Mouse (Mus musculus) forebrain, embryonic 16.5 days (tissue): ENCODE measurements at regions not wholly inside any gene's neighbourhood (a gene's known extent, or its start where the extent isn't known, plus 50 kb on each side); places are given as distances from the start of the nearest gene placed in this dataset.
A peak's percentile ranks its signal among the peaks of the same experiment; 100 is the strongest.

Source experiments
- ATAC-seq: fragments of 200-750 bp; cut with Nextera tagmentation; 2 replicates; pipeline ENCODE4 v1.8.0; 2017; ENCODE audit warnings: mild to moderate bottlenecking, moderate library complexity
- H3K27ac ChIP-seq: fragments of 300-500 bp; sonication (generic); 2 replicates; pipeline ENCODE4 v1.5.1; 2014; ENCODE audit warnings: low read length, control low read depth
- H3K27me3 ChIP-seq: fragments of 300-500 bp; sonication (generic); replicated peaks from 2 replicates; pipeline ENCODE4 v1.6.1; 2014; ENCODE audit warnings: low read length; ENCODE audit not compliant: control insufficient read depth, insufficient read depth
- H3K36me3 ChIP-seq: fragments of 300-500 bp; sonication (generic); 2 replicates; pipeline ENCODE4 v1.6.1; 2014; ENCODE audit not compliant: control insufficient read depth, insufficient read depth
- H3K4me1 ChIP-seq: fragments of 300-500 bp; sonication (generic); replicated peaks from 2 replicates; pipeline ENCODE4 v1.6.1; 2014; ENCODE audit warnings: low read length; ENCODE audit not compliant: control insufficient read depth, insufficient read depth
- H3K4me2 ChIP-seq: fragments of 300-500 bp; sonication (generic); 2 replicates; pipeline ENCODE4 v1.6.1; 2014; ENCODE audit warnings: mild to moderate bottlenecking, low read length, control low read depth
- H3K4me3 ChIP-seq: fragments of 300-500 bp; sonication (generic); replicated peaks from 2 replicates; pipeline ENCODE4 v1.5.1; 2014; ENCODE audit warnings: mild to moderate bottlenecking, low read length, control low read depth
- H3K9ac ChIP-seq: fragments of 300-500 bp; sonication (generic); replicated peaks from 2 replicates; pipeline ENCODE4 v1.6.1; 2014; ENCODE audit warnings: low read depth, low read length, control low read depth
- H3K9me3 ChIP-seq: fragments of 300-500 bp; sonication (generic); 2 replicates; pipeline ENCODE4 v1.6.1; 2016; ENCODE audit warnings: low read length; ENCODE audit not compliant: control insufficient read depth
- WGBS: fragments of 180-500 bp; shearing (Covaris S2); extraction: QIAGEN DNeasy Blood & Tissue Kit; methylation state at CpG from one replicate; pipeline ENCODE4 v1.1.7; 2014; 5-methylcytosine and 5-hydroxymethylcytosine counted together

DNA sequence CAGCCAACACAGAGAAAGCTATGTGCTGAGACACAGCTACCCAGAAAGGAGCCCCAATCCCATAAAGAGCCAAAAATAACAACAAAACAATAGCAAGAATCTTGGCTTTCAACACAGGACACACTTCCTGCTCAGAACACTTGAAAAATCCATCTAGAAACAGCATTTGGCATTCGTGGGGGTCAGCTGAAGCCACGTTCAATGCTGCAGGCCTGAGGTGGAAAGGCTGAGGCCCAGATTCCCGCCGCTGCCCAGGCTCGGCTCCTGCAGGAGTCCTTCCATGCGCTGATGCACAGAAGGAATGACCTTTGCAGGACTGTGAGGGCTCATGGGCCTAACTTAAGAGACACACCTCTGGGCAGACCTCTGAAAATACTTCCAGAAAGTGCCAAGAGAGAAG is 76.4 kb upstream of the Ctnnb1 start:
- H3K27ac ChIP-seq: no peak overlapping the region
- H3K4me2 ChIP-seq: no peak overlapping the region
- no peaks in the 10 kb centered on the region for H3K9me3 ChIP-seq
- H3K36me3 ChIP-seq: no peaks in the 10 kb centered on the region
- H3K4me1 ChIP-seq: peaks cover 12% of the 10 kb centered on the region
- no peaks in the 10 kb centered on the region for H3K27me3 ChIP-seq
- no peak for ATAC-seq
- no peak overlapping the region for H3K4me3 ChIP-seq
- H3K9ac ChIP-seq: no peak overlapping the region
- 67% methylated on average over 6 of the region's 6 CpGs for WGBS

DNA sequence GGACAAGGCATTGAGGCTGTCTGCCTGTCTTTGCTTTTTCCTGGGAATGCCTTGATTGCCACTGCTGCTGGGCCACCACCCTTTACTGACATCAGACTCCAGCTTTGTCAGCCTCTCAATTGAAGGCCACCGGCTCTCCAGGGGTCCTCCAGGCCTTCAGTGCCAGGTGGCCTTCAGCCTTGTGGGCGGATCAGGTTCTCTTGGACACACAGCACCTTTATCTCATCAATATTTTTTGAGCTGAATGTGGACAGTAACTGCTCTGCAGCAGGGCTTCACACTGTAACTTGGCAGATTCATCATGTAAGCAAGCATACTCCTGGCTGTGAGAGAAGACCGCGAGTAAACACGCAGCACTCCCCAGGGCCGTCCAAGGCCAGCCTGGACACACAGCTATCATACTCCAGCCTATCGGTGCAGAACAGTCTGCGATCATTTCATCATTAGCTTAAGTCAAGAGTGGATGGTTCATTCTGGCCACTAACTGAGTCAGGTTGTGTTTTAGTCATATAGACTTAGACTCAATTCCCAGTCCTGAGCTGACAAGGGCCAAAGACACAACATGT is 75.9 kb upstream of the Ctnnb1 start:
- no peak overlapping the region for H3K27ac ChIP-seq
- no peaks in the 10 kb centered on the region for H3K27me3 ChIP-seq
- H3K4me3 ChIP-seq: no peak overlapping the region
- H3K9me3 ChIP-seq: no peaks in the 10 kb centered on the region
- WGBS: 91% methylated on average over 8 of the region's 8 CpGs
- no peaks in the 10 kb centered on the region for H3K36me3 ChIP-seq
- ATAC-seq: no peak
- H3K9ac ChIP-seq: no peak overlapping the region
- H3K4me2 ChIP-seq: no peak overlapping the region
- H3K4me1 ChIP-seq: peaks cover 12% of the 10 kb centered on the region

DNA sequence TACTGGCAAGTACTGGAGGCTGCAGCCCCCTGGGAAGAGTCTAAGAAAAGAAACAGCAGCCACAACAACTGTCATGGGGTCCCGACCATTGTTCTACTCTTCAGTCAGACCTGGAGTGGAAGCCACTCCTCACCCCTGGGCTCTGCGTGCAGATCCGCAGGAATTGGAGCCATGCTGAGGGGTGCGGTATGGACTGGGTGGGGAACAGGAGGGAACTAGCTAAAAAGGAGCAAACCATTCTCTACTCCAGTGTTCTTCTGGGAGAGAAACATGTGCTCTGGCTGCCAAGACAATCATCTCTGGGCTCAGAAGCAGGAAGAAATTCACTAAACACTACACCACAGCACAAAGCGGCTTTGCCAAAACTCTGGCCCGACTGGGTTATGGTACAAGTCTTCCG is 74.7 kb upstream of the Ctnnb1 start:
- Histone ChIP-seq H3K4me2 (no peak overlapping the region), H3K36me3 (no peaks in the 10 kb centered on the region), H3K27ac (no peak overlapping the region), H3K4me1 (peaks cover 12% of the 10 kb centered on the region), H3K4me3 (no peak overlapping the region), H3K9me3 (no peaks in the 10 kb centered on the region), H3K9ac (no peak overlapping the region), H3K27me3 (no peaks in the 10 kb centered on the region)
- no peak for ATAC-seq
- WGBS: 63% methylated on average over 7 of the region's 7 CpGs

DNA sequence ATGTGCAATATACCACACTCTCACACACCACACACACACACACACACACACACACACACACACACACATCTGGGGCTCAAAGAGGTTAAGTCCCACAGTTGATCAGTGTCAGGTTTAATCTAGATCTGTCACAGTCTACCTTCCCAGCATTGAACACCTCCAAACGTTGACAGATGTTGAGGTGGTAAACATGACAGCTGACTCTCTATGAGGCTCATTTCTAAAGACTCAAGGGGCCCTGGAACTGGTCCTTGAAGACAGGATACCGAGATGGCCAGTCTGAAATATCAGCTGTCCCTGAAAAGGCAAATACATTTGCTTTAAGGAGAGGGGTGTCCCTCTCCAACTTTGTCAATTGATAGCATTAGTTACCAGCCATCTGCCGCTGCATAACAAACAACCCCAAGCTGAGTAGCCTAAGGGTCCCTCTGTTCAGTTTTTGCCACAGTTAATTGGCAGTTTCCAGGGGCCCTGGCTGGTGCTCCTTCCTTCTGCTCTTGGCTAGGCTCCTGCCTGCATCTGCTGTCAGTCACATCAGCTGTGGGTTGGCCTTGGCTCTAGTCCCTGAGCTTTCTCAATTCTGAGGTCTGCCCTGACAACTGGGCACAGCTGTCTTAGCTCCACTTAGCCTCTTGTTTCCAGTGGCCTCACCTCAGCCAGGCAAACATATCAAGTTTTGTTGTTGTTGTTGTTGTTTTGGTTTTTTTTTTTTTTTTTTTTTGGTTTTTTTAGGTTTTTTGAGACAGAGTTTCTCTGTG is 73.5 kb upstream of the Ctnnb1 start:
- Histone ChIP-seq H3K27me3 (no peaks in the 10 kb centered on the region), H3K27ac (peak overlapping the region; percentile 64), H3K9me3 (no peaks in the 10 kb centered on the region), H3K4me3 (no peak overlapping the region), H3K4me1 (peaks cover 12% of the 10 kb centered on the region), H3K4me2 (no peak overlapping the region), H3K9ac (no peak overlapping the region), H3K36me3 (no peaks in the 10 kb centered on the region)
- 20% methylated on average over 3 of the region's 3 CpGs for WGBS
- ATAC-seq: peak; percentile 91

DNA sequence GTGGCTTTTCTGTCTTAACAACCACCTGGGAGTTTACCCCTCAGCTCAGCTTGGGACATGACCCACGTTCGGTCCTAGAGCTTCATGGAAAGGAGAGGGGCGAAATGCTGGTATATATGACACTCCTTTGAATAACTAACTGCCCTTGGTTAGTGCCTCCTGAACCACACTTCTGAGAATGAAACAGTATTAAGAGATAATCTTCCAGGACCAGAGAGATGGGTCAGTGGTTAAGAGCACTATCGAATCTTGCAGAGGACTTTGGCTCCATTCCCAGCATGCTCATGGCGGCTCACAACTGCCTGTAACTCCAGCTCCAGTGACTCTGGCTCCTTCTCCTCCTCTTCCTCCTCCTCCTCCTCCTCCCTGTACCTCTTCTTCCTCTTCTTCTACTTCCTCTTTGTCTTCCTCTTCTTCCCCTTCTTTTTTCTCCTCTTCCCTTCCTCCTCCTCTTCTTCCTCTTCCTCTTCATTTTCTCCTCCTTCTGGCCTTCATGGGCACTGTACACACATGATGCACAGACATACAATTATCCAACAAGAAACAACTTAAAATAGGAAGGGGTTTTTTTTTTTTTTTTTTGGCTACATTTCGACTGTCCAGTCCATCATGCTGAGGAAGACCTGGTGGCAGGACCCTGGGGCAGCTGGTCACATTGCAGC is 71.0 kb upstream of the Ctnnb1 start:
- H3K4me3 ChIP-seq: no peak overlapping the region
- no peaks in the 10 kb centered on the region for H3K36me3 ChIP-seq
- no peak overlapping the region for H3K27ac ChIP-seq
- no peaks in the 10 kb centered on the region for H3K9me3 ChIP-seq
- WGBS: 89% methylated on average over 6 of the region's 6 CpGs
- no peak for ATAC-seq
- H3K27me3 ChIP-seq: no peaks in the 10 kb centered on the region
- H3K9ac ChIP-seq: no peak overlapping the region
- H3K4me1 ChIP-seq: peaks cover 24% of the 10 kb centered on the region
- no peak overlapping the region for H3K4me2 ChIP-seq

DNA sequence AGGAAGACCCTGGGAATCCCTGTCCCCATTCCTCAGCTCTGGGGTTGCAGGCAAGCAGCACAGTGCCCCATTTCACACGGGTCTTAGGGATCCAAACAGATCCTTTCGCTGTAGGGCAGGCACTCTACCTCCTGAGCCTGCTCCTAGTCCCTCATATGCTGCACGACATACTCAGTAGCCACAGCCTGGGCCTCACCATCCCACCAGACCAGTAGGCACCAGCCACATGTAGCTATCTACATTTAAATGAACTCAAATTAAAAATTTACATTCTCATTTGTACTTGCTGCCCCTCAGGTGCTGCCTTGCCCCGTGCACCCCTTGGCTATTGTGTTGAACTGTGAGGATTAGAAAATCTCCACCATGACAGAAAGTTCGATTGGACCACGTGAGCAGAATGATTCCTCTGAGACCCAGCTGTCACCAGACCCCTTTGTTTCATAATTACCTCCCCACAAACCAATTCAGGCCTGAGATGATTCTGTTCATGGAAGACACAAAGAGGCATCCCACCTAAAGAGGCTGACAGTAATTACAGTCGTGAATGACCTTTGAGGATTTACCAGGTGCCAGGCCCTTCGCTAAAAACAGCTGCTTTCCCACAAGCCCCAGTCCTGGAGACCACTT is 67.9 kb upstream of the Ctnnb1 start:
- Histone ChIP-seq H3K4me3 (no peak overlapping the region), H3K9ac (no peak overlapping the region), H3K9me3 (no peaks in the 10 kb centered on the region), H3K27me3 (no peaks in the 10 kb centered on the region), H3K4me1 (peaks cover 23% of the 10 kb centered on the region), H3K36me3 (no peaks in the 10 kb centered on the region), H3K27ac (no peak overlapping the region), H3K4me2 (no peak overlapping the region)
- 18% methylated on average over 8 of the region's 8 CpGs for WGBS
- ATAC-seq: no peak

DNA sequence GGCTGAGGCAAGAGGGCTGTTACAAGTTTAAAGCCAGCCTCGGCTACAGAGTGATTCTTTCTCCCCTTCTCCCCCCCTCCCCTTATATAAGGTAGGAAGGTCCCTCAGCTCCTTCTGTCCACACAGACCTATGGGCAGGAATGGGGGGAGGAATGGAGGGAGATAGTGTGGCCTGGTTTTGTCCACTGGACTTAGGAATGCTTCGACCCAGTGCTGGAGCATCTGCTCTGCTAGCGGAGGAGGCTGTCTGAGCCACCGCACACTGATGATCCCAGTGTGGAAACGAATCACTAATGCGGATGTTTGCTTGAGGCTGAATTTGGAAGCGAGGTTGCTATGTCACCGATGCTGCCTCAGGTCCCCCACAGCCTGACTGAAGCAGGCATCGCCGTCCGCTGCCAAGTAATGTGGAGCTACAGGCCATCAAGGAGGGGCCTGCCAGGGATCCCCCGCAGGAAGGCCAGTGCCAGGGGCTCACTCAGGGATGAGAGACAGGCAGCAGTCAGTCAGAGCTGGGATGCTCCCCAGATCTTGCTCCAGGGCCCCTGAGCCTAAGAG is 67.1 kb upstream of the Ctnnb1 start:
- Histone ChIP-seq H3K27ac (no peak overlapping the region), H3K9ac (0 out of 2 replicates have a peak overlapping the region, but pooled peaks have one; percentile 27), H3K4me2 (no peak overlapping the region), H3K9me3 (no peaks in the 10 kb centered on the region), H3K36me3 (no peaks in the 10 kb centered on the region), H3K4me3 (no peak overlapping the region), H3K27me3 (no peaks in the 10 kb centered on the region), H3K4me1 (peaks cover 31% of the 10 kb centered on the region)
- ATAC-seq: no peak
- WGBS: 24% methylated on average over 12 of the region's 12 CpGs

DNA sequence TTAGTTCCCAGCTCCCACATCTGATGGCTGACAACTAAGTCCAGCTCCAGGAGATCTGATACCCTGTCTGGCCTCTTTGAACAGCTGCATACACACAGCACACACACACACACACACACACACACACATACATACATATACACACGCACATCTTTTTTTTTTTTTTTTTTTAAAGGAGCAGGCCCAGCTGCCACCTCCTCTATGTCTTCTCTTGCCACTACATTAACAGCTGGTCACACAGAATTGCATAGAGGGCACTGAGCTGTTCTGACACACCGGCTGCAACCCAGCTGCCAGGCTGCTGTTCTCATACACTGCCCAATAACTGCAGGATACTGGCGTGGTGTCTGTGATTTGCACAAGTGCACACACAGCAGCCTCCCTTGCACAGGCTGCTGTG is 64.6 kb upstream of the Ctnnb1 start:
- H3K4me3 ChIP-seq: no peak overlapping the region
- H3K9ac ChIP-seq: no peak overlapping the region
- no peak overlapping the region for H3K27ac ChIP-seq
- H3K36me3 ChIP-seq: no peaks in the 10 kb centered on the region
- no peak for ATAC-seq
- no peaks in the 10 kb centered on the region for H3K27me3 ChIP-seq
- no peaks in the 10 kb centered on the region for H3K9me3 ChIP-seq
- whole genome bisulfite sequencing: 61% methylated on average over 2 of the region's 3 CpGs
- H3K4me2 ChIP-seq: no peak overlapping the region
- peaks cover 56% of the 10 kb centered on the region for H3K4me1 ChIP-seq

DNA sequence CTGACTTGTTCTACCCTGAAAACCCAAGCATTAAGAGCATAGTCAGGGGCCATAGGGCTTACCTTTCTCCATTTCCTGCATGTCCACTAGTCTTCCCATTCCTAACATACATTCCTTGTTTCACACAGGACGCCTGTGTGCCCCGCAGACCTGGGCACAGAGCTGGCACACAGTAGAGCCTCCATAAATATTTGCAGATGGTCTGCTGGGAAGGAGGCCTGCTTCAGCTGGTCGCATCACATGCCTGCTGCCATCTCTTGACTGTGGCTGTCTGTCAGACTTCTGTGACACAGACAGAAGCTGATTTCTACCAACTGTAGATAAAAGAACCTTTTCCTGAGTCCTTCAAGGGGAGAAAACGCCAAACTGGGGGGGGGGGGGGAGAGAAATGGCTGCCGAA is 62.8 kb upstream of the Ctnnb1 start:
- peaks cover 69% of the 10 kb centered on the region for H3K4me1 ChIP-seq
- no peaks in the 10 kb centered on the region for H3K9me3 ChIP-seq
- no peak overlapping the region for H3K9ac ChIP-seq
- no peak overlapping the region for H3K4me3 ChIP-seq
- no peaks in the 10 kb centered on the region for H3K36me3 ChIP-seq
- no peaks in the 10 kb centered on the region for H3K27me3 ChIP-seq
- 22% methylated on average over 5 of the region's 5 CpGs for WGBS
- no peak for ATAC-seq
- H3K27ac ChIP-seq: peak overlapping the region; percentile 86
- no peak overlapping the region for H3K4me2 ChIP-seq
